Mouse (Mus musculus) spleen, postnatal 4 days (tissue): ENCODE data around the gene Rpl21.

Source experiments
- DNase-seq, 2 experiments: peaks; one replicate each; pipeline ENCODE4 v3.0.0; 2022; ENCODE audit warnings: low spot score in 2 of 2

Rpl21 gene

DNA sequence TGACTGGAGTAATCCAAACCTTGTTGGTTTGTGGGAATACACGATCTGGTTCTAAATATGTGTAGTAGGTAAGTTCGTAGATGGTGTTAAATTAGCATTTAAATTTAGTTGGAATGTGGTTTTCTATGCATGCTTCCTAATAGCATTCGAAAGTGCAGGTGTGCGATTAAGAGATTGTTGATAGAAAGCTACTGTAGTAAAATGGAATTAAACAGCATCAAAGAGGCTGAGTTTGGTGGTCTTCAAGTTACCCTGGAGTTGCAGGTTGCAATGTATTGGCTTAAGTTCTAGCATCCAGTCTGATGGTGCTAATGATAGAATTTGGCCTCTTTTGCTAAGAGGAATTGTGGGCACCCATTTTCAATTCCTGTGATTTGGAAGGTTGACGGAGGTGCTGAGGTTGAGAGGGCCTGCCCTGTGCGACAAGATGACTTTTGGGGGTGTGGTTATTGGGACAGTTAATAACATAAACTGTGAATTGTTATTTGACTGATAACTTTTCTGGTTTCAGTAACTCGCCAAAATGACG, 1.0 kb downstream of the Rpl21 start:
- DNase-seq: no peak

DNA sequence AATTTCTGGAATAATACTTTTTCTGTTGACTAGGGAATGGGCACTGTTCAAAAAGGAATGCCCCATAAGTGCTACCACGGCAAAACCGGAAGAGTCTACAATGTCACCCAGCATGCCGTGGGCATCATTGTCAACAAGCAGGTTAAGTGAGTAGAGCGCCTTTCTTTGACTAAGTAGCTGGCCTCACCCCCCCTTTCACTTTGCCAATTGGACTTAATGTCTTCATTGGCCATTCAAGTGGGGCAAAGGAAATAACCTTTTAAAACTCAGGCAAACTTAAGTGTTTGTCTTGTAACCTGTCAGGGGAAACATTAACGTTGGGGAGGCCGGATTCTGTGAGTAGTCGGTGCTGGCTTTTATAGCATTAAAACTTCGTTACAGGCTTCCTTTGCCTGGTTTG, 2.3 kb downstream of the Rpl21 start:
- DNase-seq: no peak

DNA sequence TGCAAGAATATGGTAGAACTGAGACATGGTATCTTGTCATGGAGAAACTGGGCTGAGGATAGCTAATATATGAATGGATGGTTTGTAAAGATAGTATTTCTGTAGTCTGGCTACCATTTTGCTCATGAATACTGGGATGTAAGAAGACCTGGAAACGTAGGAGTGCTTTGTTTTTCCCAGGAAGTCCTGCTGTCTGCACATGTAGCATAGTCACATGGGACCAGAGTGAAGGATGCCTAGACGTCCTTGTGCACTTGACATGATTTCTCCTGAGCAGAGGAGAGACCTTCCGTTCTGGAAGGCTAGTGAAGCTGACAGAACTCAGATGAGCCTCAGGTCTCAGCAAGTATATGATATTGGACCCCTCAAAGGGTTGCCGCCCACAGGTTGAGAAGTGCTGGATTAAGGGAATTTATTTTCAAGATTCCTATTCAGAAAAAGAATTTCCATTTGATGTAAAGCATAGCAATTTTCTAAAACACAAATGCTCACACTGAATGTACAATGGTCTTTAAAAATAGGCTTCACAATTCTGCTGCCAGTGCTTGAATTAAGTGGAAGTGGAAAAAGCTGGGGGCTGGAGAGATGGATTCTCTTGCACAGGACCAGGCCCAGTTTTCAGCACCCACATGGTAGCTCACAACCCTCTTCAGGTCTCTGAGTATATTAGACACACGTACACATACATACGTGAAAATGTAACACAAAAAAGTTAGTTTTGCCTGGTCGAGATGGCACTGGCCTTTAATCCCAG, 5.5 kb downstream of the Rpl21 start:
- DNase-seq: no peak

DNA sequence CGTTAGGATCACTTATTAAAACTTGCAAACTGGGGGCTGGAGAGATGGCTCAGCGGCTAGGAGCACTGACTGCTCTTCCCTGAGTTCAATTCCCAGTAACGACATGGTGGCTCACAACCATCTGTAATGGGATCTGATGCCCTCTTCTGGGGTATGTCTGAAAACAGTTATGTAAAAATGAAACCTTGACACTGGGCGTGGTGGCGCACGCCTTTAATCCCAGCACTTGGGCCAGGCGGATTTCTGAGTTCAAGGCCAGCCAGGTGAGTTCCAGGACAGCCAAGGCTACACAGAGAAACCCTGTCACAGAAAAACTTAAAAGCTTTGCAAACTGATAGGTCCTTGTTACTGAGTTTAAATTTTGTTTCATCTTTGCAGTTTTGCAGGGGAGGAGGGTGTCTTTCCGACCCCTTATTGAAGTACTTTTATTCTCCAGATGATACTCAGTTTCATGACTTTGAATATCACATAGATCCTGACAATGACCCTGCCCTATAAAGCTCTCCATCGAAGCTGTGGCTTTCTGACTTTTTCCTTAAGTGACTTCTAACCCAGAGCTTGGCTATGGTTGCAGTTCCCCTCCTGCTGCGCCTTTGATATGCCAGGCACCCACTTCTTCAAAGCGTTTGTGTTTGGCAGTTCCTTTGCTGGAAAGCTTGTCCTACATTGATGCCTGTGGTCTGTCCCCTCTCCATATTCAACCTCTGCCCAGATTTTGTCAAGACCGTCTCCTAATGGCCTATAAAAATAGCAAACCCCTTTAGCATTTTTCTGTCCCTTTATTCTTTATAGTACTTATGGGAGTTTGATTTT, 6.4 kb downstream of the Rpl21 start:
- DNase-seq: no peak

DNA sequence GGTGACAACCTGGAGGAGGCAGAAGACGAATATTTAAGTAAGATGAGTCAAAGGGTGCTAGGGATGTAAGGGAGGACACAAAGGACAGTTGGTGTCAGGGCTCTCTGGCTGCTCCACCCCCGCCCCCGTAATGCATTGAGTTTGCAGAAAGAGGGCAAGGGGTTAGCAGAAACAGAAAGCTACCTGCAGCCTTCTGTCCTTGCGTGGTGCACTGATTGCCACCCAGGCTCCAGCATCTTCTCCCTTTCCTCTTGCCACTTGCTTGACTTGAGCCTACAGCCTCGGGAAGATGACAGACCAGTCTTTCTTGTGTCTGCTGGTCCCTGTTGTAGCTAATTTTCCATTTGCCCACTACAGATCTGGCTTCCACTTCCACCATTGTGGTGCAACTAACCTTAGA, 7.1 kb downstream of the Rpl21 start:
- DNase-seq: no peak

DNA sequence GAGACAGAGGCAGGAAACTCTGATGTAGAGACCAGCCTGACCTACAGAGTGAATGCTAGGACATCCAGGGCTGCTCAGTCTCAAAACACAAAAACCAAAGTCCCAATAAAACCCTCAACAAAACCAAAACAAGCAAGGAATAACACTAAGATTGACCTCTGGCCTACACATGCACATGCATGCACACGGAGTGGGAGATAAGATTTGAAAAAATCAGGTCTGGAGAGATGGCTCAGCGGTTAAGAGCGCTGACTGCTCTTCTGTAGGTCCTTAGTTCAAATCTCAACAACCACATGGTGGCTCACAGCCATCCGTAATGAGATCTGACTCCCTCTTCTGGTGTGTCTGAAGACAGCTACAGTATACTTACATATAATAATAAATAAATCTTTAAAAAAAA, 7.7 kb downstream of the Rpl21 start:
- no peak for DNase-seq

DNA sequence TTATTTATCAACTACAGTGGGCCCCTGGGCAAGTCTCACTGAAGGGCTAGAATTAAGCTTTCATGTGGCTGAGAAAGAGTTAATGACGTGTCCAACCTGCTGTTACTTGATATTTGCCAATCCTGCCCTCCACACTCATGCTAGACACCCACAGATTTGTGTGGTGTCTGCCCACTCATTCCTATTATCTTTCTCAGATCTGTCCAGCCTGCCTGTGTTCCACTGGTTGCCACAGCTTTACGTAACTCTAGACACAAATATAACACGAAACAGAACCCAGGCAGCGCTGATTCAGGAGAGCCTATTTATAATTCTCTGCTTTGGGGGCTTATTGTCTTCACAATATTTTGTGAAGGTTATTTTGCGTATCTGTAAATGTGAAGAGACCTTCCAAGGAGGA, 8.6 kb downstream of the Rpl21 start:
- DNase-seq: no peak

DNA sequence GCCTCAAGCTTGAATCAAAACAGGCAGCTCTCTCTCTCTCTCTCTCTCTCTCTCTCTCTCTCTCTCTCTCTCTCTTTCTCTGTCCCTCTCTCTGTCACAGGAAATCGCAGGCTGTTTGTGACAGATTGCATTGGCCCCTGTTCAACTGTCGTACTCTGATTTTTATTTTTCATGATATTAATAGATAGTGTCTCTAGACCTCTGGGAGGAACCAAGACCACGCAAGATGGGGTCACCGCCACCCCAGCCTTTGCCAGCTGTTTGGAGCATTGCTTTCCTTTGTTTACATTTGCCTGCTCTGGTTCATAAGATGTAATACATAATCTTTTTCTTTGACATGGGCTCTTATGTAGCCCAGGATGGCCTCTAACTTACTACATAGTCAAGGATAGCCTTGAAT, 9.3 kb downstream of the Rpl21 start:
- no peak for DNase-seq

DNA sequence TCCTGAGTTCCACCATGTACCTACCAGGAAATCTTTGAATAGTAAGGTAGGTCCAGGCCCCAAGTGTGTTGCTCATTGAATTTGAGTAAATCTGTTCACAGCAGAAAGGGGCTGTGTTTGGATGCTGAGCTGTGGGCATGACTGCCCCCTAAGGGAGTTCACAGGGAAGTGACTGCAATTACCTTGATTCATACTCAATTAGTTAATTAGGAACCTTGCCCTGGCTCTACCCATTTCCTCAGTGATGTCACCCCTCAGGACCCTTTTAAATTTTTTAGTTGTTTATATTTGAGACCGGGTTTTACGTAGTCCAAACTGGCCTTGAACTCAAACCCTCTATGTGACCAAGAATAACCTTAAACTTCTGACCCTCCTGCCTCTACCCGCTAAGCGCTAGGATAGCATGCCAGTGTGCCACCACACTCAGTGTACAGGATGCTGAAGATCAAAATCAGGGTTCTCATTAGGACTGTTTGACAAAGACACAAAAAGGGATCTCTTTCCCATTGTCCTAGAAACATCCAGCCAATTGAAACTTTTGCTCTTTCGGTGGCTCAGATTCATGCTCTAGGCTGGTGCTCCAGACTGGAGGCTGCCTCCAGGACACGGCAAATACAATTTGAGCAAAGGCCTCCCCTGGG, 11.7 kb downstream of the Rpl21 start:
- DNase-seq: no peak

DNA sequence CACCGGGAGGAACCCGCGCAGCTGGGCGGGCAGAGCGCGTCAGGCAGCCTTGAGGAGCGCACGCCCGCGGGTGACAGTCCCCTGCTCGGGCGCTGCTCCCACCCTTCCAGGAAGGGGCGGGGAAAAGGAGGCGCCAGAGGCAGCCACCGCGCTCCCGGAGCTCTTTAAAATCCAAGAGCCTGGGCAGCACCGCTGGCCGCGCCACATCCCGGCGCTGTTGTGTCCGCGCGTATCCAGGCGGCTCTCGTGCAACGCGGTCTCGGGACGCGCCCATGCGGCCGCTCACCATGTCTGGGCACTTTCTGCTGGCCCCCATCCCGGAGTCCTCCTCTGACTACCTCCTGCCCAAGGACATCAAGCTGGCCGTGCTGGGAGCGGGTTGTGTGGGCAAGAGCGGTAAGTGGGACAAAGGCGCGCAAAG, 12.3 kb downstream of the Rpl21 start, which contains the start of gene Rasl11a:
Rasl11a (plus strand) TSS at position 127 of the 421 bp plus-strand sequence.
- DNase-seq: peak; percentile 47 to 68

DNA sequence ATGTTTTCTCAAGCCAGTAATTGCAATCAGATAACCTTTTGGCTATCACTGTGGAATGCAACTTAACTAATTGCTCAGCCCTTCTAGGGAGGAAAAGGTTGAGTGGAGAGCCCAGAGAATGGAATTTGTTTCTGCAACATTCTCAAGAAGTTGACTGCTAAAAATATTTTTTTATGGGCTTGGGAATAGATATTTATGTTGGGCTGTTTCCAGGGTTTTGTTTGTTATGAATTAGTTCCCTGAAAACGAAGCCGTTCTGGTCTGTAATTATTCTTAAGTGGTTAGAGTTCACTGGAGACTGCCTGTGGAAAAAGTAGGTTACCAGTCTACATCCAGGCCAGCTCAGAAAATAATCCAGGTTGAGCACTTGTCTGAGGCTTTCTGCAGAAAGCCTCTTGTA, 13.8 kb downstream of the Rpl21 start:
- no peak for DNase-seq

DNA sequence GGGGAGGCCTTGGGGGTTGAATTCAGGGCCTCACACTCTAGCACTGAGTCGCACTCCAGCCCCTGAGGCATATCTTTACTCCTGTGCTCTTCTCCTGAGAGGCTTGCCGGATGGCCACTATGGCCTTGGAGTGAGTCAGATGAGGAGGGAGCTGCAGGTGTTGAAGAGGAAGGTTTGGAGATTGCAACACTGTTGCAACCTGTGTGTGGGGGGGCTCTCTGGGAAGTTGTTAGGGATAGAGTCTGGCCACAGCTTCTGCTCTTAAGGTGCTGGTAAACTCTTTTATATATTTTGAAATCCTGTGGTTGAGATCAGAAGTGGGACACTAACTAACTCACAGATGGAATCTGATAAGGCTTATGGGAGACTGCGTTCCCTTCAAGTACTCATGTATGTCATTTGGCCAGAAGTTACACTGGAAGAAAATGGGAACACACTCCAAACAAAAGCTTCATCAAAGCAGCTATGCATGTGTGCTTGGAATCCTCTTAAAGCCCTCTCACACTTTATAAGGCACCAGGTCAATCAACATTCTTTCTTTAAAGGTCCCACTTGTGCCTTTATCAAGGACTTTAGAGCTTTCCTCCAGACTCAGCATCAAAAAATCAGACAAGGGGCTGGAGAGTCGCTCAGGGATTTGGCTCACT, 16.4 kb downstream of the Rpl21 start:
- DNase-seq: no peak

DNA sequence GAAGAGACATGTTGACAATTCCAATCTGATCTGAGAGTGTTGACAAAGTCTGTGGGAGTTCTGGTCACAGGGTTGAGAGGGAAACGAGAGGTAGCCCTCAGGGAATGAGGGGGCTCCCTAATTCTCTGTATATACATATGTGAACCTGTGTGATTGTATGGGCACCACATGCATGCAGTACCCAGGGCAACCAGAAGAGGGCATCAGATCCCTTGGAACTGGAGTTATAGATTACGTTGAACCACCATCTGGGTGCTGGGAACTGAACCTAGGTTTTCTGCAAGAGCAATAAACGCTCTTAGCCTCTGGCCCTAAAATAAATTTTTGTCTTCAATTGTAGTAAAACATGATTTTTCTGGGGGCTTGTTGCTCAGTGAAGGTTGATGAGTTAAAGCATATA, 23.4 kb downstream of the Rpl21 start:
- DNase-seq: no peak

DNA sequence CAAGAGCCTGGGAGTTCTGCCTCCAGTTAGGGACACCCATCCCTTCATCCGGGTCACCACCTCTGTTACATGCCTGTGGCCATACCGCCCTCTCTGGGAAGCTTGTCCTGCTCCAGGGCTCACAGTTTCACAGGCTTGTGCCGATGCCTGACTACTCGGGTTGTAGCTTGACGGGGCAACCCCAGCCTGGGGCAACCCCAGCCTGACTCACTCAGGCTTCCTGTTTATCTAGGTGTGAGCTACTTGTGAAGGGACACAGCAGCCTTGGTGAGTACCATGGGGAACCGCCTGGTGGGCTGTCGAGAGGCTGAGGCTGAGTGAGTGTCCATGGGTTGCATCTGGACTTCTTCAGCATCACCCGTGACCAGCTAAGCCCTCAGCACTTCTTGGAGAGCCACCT, 24.9 kb downstream of the Rpl21 start:
- no peak for DNase-seq

DNA sequence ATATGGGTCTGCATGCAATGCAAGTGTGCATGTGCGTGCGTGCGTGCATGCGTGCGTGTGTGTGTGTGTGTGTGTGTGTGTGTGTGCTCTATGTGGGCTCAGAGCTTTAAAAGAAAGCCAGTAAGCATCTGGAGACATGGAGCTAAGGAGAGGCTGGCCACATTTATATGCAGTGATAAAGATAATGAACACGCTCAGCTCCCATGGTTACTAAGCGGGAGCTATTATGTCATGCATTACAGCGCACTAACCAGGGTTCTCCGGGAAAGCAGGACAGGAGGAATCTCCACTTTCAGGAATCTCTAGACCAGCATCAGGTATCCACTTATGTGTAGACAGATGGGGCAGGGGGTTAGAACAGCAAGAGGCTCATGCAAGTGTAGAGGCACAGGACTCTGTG, 26.1 kb downstream of the Rpl21 start:
- no peak for DNase-seq

DNA sequence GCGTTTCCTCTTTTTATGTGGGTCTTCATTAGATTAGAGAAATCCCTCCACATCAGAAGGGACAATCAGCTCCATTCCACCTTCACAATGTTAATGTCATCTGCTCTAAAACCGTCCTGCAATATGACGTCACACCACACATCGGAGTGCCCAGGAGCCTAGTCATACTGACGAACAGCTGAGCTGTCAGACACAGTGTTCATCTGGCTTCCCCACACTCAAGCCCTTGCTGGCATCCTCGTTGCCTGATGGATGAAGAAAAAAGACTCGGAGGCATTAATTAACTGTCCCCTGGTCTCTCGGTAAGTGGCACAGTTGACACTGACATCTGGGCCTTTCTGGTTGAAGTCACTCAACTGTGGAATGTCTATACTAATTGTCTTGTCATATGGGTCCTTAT, 26.6 kb downstream of the Rpl21 start:
- no peak for DNase-seq

DNA sequence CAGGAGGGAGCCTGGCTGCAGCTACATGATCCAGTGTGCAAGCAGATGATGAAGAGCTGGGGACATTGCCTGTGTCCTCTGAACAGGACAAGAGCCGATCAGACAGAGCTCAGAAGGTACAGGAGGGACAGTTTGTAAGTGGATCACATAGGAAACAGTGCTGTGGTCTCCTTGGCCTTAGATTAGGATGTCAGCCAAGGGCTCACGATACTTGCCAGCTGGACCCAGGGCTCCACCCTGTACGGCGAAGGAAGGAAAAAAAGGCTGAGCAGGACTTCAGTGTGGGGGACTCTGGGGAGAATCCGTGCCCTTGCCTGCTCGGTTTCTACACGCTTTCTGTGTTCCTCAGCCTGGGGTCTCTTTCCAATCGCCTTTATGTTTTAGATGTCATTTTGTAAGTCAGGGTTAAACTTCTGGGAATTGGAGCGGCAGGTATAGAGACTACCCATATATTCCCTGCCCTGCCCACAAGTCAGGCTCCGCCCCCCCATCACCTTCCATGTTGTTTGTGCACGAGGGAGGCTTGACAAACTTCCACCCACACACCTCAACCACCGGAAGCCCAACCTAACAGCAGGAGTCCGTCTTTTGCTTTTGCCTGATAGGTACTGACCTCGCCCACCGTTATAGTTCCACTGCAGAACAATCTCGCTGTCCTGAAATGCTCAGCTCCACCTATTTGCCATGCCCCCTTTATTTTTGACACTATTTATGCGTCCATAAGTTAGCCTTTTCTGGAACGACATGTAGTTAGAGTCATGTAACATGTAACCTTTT, 27.7 kb downstream of the Rpl21 start:
- DNase-seq: no peak

DNA sequence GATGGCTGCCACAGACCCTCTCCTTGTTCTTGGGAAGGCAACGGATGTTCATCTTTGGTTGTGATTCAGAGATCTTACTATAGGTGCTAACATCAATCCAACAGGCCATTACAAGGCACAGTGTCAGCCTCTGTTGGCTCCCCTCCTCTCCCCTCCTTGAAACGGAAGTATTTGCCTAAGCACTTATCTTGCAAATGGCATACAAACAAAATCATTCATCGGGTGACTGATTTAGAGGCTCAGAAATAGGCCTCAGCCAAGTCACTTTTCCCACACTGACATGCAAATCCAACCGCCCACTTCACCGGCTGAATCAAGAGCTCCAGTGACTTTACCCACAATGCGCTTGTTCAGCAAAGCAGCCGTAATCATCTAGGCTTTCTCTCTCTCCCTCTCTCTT, 28.9 kb downstream of the Rpl21 start:
- no peak for DNase-seq

DNA sequence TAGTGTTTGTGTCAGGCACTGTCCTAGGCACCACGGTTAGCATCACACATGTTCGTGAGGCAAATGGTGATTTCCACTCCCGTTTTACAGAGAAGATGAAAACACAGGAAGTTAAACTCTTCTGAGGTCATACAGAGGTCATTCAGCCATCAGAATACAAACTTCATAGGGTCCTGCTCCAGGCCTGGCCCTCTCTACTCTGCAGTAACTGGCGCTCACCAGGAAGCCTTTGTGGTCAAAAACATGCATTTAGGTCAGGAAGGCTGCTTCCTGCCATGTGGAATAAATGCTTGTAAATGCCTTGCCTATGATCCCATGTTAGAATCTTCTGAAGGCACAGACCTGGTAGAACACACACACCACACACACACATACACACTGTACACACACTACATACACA, 32.8 kb downstream of the Rpl21 start:
- DNase-seq: no peak

DNA sequence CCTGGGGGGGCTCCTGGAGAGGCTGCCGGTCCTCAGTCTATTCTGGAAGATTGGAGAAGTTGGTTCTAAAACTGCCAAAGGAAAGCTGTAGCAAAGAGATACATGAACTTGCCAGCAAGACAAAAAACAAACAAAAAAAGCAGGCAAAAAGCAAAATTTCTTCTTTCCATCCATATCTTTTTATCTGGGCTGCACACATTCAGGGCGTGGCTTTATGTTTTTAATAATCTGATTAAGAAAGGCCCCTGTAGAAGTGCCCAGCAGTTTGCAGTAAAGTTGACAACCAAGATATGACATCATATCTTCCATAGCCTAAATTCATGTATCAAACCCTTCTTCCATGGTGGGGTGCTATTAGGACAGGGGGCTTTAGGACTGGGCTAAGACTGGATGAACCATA, 33.6 kb downstream of the Rpl21 start:
- no peak for DNase-seq

DNA sequence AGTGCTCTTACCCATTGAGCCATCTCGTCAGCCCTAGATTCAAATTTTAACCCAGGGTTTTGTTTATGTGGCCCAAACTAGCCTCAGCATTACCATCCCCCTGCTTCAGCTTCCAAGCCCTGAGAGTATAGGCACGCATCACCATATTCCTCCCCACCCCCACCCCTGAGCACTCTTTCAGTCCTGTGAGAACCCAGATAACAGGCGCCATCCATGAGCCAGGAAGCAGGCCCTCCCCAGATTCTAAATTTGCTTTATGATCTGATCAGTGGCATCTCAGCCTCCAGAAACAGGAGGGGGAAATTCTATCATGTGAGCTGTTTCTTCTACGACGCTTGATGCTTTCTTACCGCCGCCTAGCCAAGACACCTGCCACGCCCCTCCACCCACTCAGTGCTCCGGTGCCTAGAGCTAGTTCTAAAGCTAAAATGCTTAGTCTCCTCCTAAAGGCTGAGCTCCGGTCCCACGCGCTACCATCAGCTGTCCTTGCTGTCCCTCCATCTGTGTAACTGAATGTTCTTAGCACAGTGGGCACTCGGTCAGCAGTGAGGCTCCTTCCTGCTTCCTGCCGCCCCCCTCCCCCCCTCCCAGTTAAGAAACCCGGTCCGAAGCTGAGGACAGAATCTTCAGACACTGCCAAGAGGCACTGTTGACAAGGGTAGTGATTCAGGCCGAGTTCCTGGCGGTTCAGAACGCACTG, 34.7 kb downstream of the Rpl21 start:
- peak; percentile 54 to 72 for DNase-seq
